Comparison of ENCODE assay signal across 22 mouse cellular contexts in genomic region chr13:104988009-104988540, GRCm38 (mm10).
DNase-seq lines count a peak whose midpoint lies in the region; ATAC-seq and TF ChIP-seq lines count a peak whose summit lies in the region.
"Had no signal": no experiment of that assay in that cellular context is flagged by ENCODE, and none has a peak within 500 bp of the region (broad histone marks: within the 10 kb centered on the region; RNA-seq: fewer than 3 reads in every experiment).

No protein-coding gene starts in this region.

- no peaks in the 10 kb centered on the region for H3K27me3 ChIP-seq in embryonic facial prominence, embryonic 10.5 days (replicated peaks; ENCODE audit: low read depth, poor library complexity, severe bottlenecking)
- H3K27me3 ChIP-seq in limb, embryonic 15.5 days = no peaks in the 10 kb centered on the region
- H3K27me3 ChIP-seq: stomach, embryonic 15.5 days had no signal

- peaks cover 7% of the 10 kb centered on the region for H3K4me1 ChIP-seq in embryonic facial prominence, embryonic 10.5 days
- H3K4me1 ChIP-seq in limb, embryonic 15.5 days = peaks cover 12% of the 10 kb centered on the region; the same call in 1 of the 2 replicates
- H3K4me1 ChIP-seq: hindbrain, embryonic 10.5 days; stomach, embryonic 15.5 days had no signal

- DNase-seq in cerebellum, adult 11-12 months = peak; percentile 41
- DNase-seq in cerebellum, postnatal 4 days (ENCODE audit: low spot score in 2 of 2) = no peak
- no peak for DNase-seq in left cerebral cortex, adult 2 months (ENCODE audit: extremely low spot score in 1 of 2, low spot score in 2 of 2)
- no peak for DNase-seq in left cerebral cortex, postnatal 36 days (ENCODE audit: low spot score in 2 of 2)
- DNase-seq in embryonic facial prominence, embryonic 10.5 days (ENCODE audit: low spot score) = peak; percentile 31
- no peak for DNase-seq in spleen, adult 12 weeks (ENCODE audit: low spot score)
- DNase-seq: adrenal gland, postnatal 10 days; gastrocnemius, postnatal 36 days; kidney, adult 2 months; kidney, postnatal 25 days; liver, postnatal 0 days; lung, postnatal 10 days; midbrain, embryonic 14.5 days; right cerebral cortex, postnatal 14 days; thymus, adult 18-20 months; thymus, postnatal 4 days had no signal

- H3K9me3 ChIP-seq in embryonic facial prominence, embryonic 10.5 days = no peaks in the 10 kb centered on the region
- no peaks in the 10 kb centered on the region for H3K9me3 ChIP-seq in limb, embryonic 15.5 days
- H3K9me3 ChIP-seq: hindbrain, embryonic 10.5 days; stomach, embryonic 15.5 days had no signal

- 77% methylated on average over 13 of the region's 13 CpGs for WGBS in embryonic facial prominence, embryonic 10.5 days
- 34% methylated on average over 13 of the region's 13 CpGs for WGBS in limb, embryonic 15.5 days

- ATAC-seq in limb, embryonic 15.5 days (ENCODE audit: insufficient number of reproducible peaks, low FRiP score, low TSS enrichment, low read depth) = 0 out of 2 replicates have a peak, but pooled peaks have one; percentile 44
- no peak for ATAC-seq in inflammation-experienced regulatory T-cells, adult 6 months
- ATAC-seq: CD4-positive, CD25-positive, alpha-beta regulatory T cell, adult 4 months; liver, postnatal 0 days; Patski had no signal

- H3K4me3 ChIP-seq in left cerebral cortex, adult 2 months = no peak overlapping the region
- H3K4me3 ChIP-seq in embryonic facial prominence, embryonic 10.5 days = no peak overlapping the region
- no peak overlapping the region for H3K4me3 ChIP-seq in limb, embryonic 15.5 days
- H3K4me3 ChIP-seq: hindbrain, embryonic 10.5 days; stomach, embryonic 15.5 days had no signal

- H3K9ac ChIP-seq in limb, embryonic 15.5 days = no peak overlapping the region
- H3K9ac ChIP-seq: liver, postnatal 0 days; stomach, embryonic 15.5 days had no signal

- no peaks in the 10 kb centered on the region for H3K36me3 ChIP-seq in embryonic facial prominence, embryonic 10.5 days (replicated peaks)
- no peaks in the 10 kb centered on the region for H3K36me3 ChIP-seq in limb, embryonic 15.5 days
- H3K36me3 ChIP-seq: hindbrain, embryonic 10.5 days; stomach, embryonic 15.5 days had no signal

- H3K27ac ChIP-seq in left cerebral cortex, adult 2 months = peak overlapping the region; percentile 20; the same call in 1 of the 2 replicates
- no peak overlapping the region for H3K27ac ChIP-seq in embryonic facial prominence, embryonic 10.5 days (replicated peaks)
- peak overlapping the region; percentile 50 for H3K27ac ChIP-seq in limb, embryonic 15.5 days
- H3K27ac ChIP-seq: hindbrain, embryonic 10.5 days; stomach, embryonic 15.5 days had no signal

- no peak for TF ChIP-seq CTCF in left cerebral cortex, adult 2 months (IDR thresholded peaks at IDR 0.05)

- intact Hi-C loops in left cerebral cortex, adult 2 months (cut with DNase I) = no loop called here
- intact Hi-C loops in left cerebral cortex, postnatal 36 days (cut with DNase I) = no loop called here

- peak overlapping the region; percentile 34 for H3K4me2 ChIP-seq in limb, embryonic 15.5 days
- H3K4me2 ChIP-seq: stomach, embryonic 15.5 days had no signal

Comparison
In these comparisons a context has a peak if more than half of its experiments do, and no peak if none do; other contexts are left out.
1. DNase-seq: peak in cerebellum, adult 11-12 months (single experiment) and embryonic facial prominence, embryonic 10.5 days (single experiment); none in cerebellum, postnatal 4 days (0 of 2), left cerebral cortex, adult 2 months (0 of 2), left cerebral cortex, postnatal 36 days (0 of 2) and spleen, adult 12 weeks (single experiment).